Mouse (Mus musculus): Measurements from ENCODE around the gene Sgpp1.
"Not testable (repeated sequence)": the region's sequence is repeated elsewhere in the genome, so short reads cannot be mapped to it uniquely, and the experiment has no call there.

Sgpp1 gene

DNA sequence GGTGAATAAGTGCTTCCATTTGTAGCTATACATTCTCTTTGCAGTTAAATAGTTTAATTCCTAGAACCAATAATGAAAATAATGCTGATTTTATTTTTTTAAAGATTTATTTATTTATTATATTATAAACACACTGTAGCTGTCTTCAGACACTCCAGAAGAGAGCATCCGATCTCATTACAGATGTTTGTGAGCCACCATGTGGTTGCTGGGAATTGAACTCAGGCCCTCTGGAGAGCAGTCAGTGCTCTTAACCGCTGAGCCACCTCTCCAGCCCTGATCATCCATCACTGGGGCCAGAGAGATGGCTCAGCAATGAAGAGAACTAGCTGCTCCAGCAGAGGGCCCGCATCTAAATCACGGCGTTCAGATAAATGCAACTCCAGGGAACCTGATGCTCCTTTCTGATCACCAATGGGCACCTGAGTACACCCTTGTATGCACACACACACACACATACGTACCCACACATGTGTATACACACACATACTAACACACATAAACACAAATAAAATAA lies 3.5 kb downstream of the Sgpp1 start:
- no peak for DNase-seq (ENCODE audit: low spot score)

DNA sequence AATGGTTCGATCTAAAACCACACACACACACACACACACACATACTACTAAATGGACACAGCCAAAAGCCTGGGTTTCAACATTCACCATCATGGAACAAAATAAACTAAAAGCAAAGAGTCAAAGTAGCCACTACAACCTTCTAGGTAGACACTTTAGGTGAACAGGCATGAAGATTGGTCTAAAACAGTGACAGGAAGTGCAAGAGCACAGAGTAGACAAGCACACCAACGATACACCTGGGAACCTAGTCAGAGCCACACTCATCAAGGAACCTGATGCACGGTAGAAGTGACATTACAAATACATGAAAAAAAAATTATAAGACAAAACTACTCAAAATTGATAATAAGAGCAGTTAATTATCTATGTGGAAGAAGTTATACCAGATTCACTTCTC lies 4.0 kb downstream of the Sgpp1 start:
- no peak for DNase-seq (ENCODE audit: low spot score)

DNA sequence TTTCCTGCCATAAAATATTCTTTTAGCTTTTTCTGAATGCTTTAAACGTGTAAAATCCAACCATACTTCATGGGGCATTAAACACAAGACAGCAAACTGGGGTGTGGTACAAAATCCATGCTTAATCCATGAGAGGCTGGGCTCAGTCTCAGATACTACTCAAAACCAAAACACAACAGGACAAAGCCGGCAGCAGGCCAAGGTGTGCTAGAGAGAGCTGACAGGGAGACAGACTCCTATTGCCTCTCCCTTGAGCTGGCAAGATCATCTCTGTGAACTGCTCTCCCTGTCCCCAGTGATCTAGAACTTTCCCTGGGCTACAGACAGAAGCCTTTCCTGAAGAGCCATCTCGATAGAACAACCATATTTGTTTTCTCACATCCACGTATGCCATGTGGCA lies 5.1 kb downstream of the Sgpp1 start:
- no peak for DNase-seq (ENCODE audit: low spot score)

GRCm38 (mm10) chr12:75729876-75730275 lies 5.7 kb downstream of the Sgpp1 start:
- DNase-seq (ENCODE audit: low spot score): no peak

DNA sequence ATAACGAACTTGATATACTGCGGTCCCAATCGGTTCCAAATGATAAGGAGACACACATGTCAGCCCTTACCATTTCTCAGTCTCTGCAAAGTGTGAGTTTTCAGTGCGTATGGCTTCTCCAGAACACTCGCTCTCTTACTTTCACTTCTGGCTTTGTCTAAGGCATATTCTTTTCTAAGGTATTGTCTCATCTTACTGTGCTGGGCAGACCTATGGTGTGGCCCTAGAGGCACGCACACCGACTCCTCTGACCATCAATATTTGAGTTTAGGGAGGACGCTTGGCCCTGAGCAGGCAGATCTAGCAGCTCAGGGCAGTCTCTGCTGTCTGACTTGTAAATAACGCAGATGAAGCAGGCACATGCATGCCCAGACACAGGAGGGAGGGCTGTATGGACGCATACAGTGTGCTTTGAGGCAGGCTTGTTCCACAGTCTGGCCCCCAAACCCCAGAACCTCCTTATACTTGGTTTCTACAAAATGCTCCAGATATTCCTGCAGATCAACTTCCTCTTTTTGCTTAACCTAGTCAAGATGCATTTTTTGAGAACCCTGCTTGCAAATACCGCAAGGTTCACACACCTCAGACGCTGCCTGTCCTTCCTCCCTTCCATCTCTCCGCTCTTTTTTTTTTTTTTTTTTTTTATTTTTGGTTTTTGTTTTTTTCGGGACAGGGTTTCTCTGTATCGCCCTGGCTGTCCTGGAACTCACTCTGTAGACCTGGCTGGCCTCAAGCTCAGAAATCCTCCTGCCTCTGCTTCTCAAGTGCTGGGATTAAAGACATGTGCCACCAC lies 8.0 kb downstream of the Sgpp1 start:
- DNase-seq (ENCODE audit: low spot score): no peak

DNA sequence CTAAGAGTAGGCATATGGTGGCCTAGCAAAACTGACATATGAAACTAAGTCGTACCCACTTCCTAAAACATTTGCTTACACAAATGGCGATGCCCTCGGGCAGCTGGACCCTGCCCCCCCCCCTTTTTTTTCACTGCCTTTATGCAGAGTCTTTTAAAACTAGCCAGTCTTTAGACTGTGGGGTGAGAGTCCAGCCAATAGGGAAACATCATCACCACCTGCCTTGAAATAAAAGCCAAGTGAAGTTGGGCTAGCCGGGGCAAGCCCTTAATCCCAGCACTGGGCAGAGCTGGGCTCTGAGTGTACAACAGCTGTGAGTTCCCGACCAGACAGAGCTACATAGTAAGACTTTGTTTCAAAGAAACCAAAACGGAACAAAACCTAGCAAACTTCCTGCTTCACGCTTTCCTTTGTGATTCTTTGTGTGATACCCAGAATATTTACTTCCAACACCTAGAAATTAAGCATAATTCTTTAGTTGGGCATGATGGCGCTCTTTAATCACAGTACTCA lies 9.1 kb downstream of the Sgpp1 start:
- DNase-seq (ENCODE audit: low spot score): no peak

DNA sequence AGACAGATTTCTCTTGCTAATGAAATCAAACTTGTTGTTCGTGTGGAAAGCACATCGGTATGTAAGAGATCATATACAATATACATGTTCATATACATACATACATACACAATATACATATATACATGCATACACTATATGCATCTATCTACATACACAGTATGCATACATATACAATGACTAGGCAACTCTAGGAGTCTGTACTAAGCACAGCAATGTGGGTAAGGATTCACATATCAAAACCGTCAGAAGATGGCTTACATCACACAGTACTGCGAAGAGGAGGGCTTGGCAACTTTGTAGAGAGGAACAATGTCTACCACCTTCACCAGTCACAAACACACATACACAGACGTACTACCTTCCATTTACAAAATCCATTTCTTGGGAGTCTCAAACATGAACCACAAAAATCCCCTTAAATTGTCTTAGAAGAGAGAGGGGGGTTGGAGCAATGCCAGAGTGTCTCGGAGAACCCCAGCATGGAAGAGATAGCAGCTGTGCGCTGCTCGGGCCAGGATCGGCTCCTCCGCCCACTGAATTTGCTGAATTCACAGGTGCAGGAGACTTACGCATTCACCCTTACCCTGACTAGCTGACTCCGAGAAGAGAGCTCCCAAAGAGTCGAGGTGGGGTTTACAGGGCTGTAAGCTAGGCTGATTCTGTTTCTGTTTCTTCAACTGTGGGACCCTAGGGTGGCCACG lies 10.8 kb downstream of the Sgpp1 start:
- peak; percentile 56 for DNase-seq (ENCODE audit: low spot score)

GRCm38 (mm10) chr12:75723839-75724463 lies 11.6 kb downstream of the Sgpp1 start:
- peak; percentile 50 for DNase-seq (ENCODE audit: low spot score)

DNA sequence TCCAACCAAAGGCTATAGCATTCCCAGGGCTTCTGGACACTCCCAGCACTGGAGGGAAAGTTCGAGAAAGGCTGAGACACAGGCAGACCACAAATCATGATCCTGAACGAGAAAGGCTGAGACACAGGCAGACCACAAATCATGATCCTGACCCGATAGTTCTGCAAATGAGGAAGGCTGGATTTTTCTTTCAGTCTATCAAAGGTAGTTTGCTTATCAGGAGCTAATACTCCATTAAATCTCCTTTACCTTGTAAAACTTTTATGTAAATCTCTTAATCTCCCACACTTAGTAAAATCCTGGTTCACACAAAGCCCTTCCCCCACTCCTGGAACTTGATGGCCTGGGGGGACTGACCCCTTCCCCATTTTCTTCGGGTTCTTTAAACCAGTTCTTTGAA lies 13.6 kb downstream of the Sgpp1 start:
- no peak for DNase-seq (ENCODE audit: low spot score)

DNA sequence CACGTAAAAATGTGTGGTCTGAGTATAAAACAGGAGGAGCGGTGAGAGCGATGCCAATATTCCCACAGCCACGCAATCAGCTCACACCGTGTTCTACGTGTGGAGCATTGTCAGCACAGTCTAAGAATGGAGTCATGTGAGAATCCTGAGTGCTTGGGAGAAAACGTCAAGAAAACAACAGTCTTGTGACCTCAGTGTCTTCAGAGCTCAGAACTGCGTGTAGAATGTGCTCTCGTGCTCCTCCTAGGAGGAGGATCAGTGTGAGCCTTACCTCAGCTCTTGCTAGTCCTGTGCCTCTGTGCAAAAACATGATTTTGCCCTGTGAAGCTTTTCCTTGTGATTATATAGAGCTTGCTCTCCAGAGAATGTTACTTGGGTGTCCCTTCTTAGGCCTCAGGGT lies 14.5 kb downstream of the Sgpp1 start:
- DNase-seq (ENCODE audit: low spot score): no peak

DNA sequence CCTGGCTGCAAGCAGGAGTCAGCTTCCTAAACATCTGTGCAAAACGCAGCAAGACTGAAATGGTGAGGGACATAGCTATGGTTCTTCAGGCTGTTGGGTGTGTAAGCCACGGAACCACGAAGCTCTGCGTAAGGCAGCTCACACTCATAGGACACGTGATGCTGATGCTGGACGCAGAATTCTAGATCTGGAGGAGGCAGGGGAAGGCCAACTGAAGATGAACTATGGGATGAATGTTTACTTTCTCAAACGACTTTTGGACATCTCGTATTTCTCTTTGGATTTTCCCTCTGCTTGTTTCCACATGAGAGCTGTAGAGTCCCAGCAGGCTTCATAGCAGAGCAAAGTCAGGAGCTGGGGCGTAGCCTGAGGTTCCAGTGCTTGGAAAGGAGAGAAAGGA lies 21.9 kb downstream of the Sgpp1 start:
- DNase-seq (ENCODE audit: low spot score): no peak

GRCm38 (mm10) chr12:75712905-75713304 lies 22.6 kb downstream of the Sgpp1 start:
- not testable (repeated sequence) for DNase-seq (ENCODE audit: low spot score)

- DNase-seq (ENCODE audit: low spot score): no peak
Observed at GRCm38 (mm10) chr12:75710596-75711376, 24.7 kb downstream of the Sgpp1 start.

DNA sequence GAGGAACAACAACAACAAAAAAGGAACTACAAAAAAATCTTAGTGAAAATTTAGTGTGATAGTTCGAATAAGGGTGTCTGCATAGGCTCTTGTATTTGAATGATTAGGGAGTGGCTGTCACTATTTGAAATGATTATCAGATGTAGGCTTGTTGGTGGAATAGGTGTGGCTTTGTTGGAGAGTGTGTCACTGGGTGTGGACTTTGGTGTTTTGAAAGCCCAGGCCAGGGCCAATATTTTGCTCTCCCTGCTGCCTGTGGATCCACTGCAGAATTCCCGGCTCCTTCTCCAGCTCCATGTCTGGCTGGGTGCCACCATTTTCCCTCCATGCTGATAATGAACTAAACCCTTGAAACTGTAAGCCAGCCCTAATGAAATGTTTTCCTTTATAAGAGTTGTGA lies 26.0 kb downstream of the Sgpp1 start:
- no peak for DNase-seq (ENCODE audit: low spot score)

GRCm38 (mm10) chr12:75706670-75707069 lies 28.9 kb downstream of the Sgpp1 start:
- no peak for DNase-seq (ENCODE audit: low spot score)

DNA sequence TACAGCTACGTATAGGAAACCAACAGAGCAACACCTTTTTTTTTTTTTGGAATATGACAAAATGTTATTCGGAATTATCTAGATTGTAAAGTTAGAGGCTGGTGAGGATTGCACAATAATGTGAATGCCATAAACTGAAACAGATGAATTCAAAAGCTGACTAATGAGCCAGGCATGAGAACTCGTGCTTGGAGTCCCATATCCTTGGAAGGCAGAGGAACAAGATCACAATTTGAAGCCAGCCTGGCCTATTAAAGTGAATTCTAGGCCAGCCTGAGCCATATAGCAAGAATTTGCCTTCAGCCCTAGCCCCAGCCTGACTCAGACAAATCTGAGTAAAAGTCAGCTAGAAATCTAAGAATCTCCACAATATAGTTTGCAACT lies 32.8 kb downstream of the Sgpp1 start:
- DNase-seq (ENCODE audit: low spot score): no peak

DNA sequence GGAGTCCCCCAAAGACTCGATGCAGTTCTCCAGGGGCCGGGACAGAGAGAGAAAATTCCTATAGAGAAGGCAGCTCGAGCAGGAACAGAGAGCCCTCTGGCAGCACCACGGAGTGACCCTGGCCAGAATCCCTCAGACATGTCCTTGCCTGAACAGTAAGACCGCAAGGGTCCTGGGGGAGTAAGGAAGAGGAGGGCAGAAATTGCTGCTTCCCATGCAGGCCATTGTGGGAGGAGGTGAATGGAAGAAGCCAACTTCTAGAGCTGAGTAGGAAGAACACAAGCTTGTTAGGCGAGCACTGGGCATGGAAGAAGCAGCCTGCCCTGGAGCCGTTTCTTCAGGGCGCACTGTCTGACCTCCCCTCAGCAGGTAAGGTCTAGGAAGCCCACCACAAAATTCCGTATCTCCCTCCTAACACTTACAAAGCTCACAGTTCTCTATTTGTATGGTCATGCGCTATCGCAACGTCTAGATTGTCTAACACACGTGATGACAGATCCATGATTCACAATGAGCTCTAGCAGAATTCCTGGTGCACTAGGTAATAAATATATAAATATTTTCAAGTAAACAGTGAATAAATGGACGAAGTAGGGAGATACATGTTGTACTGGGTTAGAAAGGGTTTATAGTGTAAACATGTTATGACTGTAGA lies 33.3 kb downstream of the Sgpp1 start:
- DNase-seq (ENCODE audit: low spot score): no peak

- DNase-seq (ENCODE audit: low spot score): no peak
Observed at GRCm38 (mm10) chr12:75701173-75702083, 34.1 kb downstream of the Sgpp1 start.

- DNase-seq (ENCODE audit: low spot score): no peak
Observed at GRCm38 (mm10) chr12:75698692-75699091, 36.8 kb downstream of the Sgpp1 start.

- DNase-seq (ENCODE audit: low spot score): not testable (repeated sequence)
Observed at GRCm38 (mm10) chr12:75695845-75696244, 39.7 kb downstream of the Sgpp1 start.

Data from c-Kit-positive CD71-positive TER-119-positive erythroid progenitor cells, embryonic 14.5 days (primary cell).